Mouse (Mus musculus): ENCODE data around the gene Synpr. TPM values are rescaled to one million over a fixed set of nuclear protein-coding genes. Genes with fewer than 3 reads are reported as not detected.

The Synpr gene
- polyA plus RNA-seq, 1 experiment from 2014 or later, result 3.5 TPM

DNA sequence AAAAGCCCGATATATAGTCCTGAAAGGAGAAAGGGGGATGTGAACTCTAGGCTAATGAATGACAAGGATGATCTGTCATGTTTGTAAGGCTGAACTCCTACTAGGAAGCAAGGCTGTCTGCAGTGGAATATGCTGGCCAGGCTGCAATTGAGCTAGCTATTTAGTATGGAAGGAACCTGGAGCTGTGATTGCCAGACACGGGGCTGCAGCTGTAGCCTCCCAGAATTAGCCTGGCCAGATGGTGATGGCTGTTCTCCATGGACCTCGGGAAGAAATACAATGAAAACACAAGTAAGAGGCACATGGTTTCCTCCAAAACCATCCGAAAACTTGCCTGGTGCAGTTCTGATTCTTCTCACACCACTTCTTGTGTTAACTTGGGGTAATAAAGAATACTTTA is 51.6 kb downstream of the Synpr start:
- Histone ChIP-seq H3K9ac (ENCODE audit: low read length) (no peak overlapping the region), H3K27me3 (ENCODE audit: control insufficient read depth, insufficient read depth, low read length) (no peaks in the 10 kb centered on the region), H3K9me3 (ENCODE audit: control insufficient read depth, low read length) (no peaks in the 10 kb centered on the region), H3K4me2 (ENCODE audit: low read depth, severe bottlenecking) (no peak overlapping the region), H3K27ac (replicated peaks; ENCODE audit: low read depth, low read length) (no peak overlapping the region), H3K36me3 (ENCODE audit: control insufficient read depth, insufficient read depth, low read length) (no peaks in the 10 kb centered on the region), H3K4me1 (ENCODE audit: control insufficient read depth, insufficient read depth, low read length) (no peaks in the 10 kb centered on the region), H3K4me3 (ENCODE audit: low read depth, low read length) (no peak overlapping the region)
- ATAC-seq (ENCODE audit: insufficient number of reproducible peaks, low FRiP score, low TSS enrichment, low read depth), result no peak
- WGBS, result 58% methylated on average over 4 of the region's 4 CpGs
- DNase-seq (ENCODE audit: low spot score), result no peak

DNA sequence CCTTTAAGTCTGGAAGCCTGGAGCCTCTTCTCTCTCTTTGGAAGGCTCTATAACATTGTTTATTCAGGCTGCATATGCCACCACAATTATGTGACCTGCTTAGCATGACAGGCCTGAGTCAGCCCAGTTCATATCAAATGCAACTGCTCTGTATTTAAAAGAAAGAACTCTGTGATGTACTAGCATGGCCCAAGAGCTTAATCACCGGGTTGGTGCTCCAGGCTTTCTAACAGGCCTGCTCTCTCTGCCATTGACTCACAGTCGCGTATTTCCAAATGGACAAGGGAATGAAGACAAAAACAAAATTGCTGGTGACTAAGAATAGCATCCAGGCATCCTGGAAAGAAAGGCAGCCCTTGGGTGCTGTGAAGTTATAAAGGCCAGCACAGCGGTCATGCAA is 56.1 kb downstream of the Synpr start:
- Histone ChIP-seq H3K27ac (replicated peaks; ENCODE audit: low read depth, low read length) (no peak overlapping the region), H3K4me3 (ENCODE audit: low read depth, low read length) (no peak overlapping the region), H3K36me3 (ENCODE audit: control insufficient read depth, insufficient read depth, low read length) (no peaks in the 10 kb centered on the region), H3K27me3 (ENCODE audit: control insufficient read depth, insufficient read depth, low read length) (no peaks in the 10 kb centered on the region), H3K4me1 (ENCODE audit: control insufficient read depth, insufficient read depth, low read length) (no peaks in the 10 kb centered on the region), H3K9ac (ENCODE audit: low read length) (no peak overlapping the region), H3K9me3 (ENCODE audit: control insufficient read depth, low read length) (no peaks in the 10 kb centered on the region), H3K4me2 (ENCODE audit: low read depth, severe bottlenecking) (no peak overlapping the region)
- 82% methylated on average over 4 of the region's 4 CpGs for WGBS
- DNase-seq (ENCODE audit: low spot score), result no peak
- ATAC-seq (ENCODE audit: insufficient number of reproducible peaks, low FRiP score, low TSS enrichment, low read depth), result no peak

DNA sequence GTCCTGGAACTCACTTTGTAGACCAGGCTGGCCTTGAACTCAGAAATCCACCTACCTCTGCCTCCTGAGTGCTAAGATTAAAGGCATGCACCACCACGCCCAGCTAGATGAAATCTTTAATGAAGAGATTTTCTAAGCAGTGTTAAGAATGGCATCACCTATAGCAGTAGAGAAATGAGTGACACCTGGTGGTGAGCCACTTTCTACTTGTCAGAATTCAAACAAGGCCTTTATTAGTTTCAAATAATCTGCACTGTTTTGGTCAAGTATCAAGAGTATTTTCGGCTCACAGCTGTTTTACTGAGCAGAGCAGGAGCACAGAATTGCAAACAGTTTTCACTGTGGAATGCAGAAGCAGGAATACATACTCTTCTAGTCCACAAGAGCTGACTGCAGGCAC is 59.7 kb downstream of the Synpr start:
- H3K4me1 ChIP-seq (ENCODE audit: control insufficient read depth, insufficient read depth, low read length), result 0 out of 2 replicates have a peak, but pooled peaks cover 3% of the 10 kb centered on the region
- no peaks in the 10 kb centered on the region for H3K9me3 ChIP-seq (ENCODE audit: control insufficient read depth, low read length)
- H3K36me3 ChIP-seq (ENCODE audit: control insufficient read depth, insufficient read depth, low read length), result no peaks in the 10 kb centered on the region
- H3K27ac ChIP-seq (replicated peaks; ENCODE audit: low read depth, low read length), result no peak overlapping the region
- DNase-seq (ENCODE audit: low spot score), result no peak
- no peak overlapping the region for H3K4me2 ChIP-seq (ENCODE audit: low read depth, severe bottlenecking)
- WGBS, result 78% methylated on average over 2 of the region's 2 CpGs
- H3K4me3 ChIP-seq (ENCODE audit: low read depth, low read length), result no peak overlapping the region
- no peak overlapping the region for H3K9ac ChIP-seq (ENCODE audit: low read length)
- no peak for ATAC-seq (ENCODE audit: insufficient number of reproducible peaks, low FRiP score, low TSS enrichment, low read depth)
- H3K27me3 ChIP-seq (ENCODE audit: control insufficient read depth, insufficient read depth, low read length), result no peaks in the 10 kb centered on the region

DNA sequence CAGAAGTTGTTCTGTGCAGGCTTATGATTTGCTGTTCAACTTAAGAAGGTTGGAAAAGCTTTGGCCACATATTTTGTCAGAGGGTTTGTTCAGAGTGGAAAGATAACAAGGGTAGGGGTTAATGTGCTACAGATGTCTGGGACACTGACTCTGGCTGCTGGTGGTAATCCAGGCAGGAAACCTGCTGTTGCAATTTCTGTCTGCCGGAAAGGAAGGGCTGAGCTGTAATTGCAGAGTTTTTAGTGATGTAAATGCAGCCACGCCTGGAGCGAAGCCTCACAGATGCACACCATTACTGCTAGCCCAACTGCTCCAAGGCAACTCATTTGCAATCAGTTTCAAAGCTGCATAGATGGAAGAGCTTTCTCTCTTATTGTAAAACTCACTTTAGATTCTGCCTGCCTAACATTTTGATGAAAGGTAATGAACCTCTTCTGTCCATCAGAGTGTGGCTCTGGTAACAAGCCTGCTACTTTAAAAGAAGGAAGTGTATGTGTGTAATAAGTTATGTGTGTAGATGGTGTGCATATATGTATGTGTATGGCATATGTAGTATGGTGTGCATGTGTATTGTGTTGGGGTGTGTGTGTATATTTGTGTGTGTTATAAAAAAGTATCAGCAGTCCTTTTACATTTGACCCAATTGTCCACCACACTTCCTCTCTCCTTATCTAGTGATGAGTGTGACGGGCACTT is 64.7 kb downstream of the Synpr start:
- Histone ChIP-seq H3K4me3 (ENCODE audit: low read depth, low read length) (no peak overlapping the region), H3K4me2 (ENCODE audit: low read depth, severe bottlenecking) (no peak overlapping the region), H3K4me1 (ENCODE audit: control insufficient read depth, insufficient read depth, low read length) (0 out of 2 replicates have a peak, but pooled peaks cover 6% of the 10 kb centered on the region), H3K9ac (ENCODE audit: low read length) (no peak overlapping the region), H3K27ac (replicated peaks; ENCODE audit: low read depth, low read length) (no peak overlapping the region), H3K27me3 (ENCODE audit: control insufficient read depth, insufficient read depth, low read length) (no peaks in the 10 kb centered on the region), H3K9me3 (ENCODE audit: control insufficient read depth, low read length) (no peaks in the 10 kb centered on the region), H3K36me3 (ENCODE audit: control insufficient read depth, insufficient read depth, low read length) (no peaks in the 10 kb centered on the region)
- WGBS, result 25% methylated on average over 4 of the region's 4 CpGs
- DNase-seq (ENCODE audit: low spot score) (peak; percentile 37), ATAC-seq (ENCODE audit: insufficient number of reproducible peaks, low FRiP score, low TSS enrichment, low read depth) (no peak)

DNA sequence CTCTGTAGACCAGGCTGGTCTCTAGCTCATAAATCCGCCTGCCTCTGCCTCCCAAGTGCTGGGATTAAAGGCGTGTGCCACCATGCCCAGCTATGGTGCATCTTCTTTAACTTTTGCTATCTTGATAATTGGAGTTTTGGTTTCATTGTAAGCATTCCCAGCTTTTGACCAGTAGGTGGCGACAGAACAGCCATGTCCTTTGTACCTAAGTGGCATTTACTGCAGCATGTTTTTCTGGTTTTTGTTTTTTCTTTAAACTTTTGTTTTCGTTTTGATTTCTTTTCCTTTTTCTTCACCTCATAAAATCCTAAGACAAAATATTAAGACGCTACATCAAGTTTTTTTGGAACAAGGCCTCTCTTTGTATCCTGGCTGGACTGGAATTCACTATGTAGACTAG is 69.6 kb downstream of the Synpr start:
- WGBS, result 29% methylated on average over 5 of the region's 5 CpGs
- DNase-seq (ENCODE audit: low spot score), result peak; percentile 37
- no peaks in the 10 kb centered on the region for H3K27me3 ChIP-seq (ENCODE audit: control insufficient read depth, insufficient read depth, low read length)

DNA sequence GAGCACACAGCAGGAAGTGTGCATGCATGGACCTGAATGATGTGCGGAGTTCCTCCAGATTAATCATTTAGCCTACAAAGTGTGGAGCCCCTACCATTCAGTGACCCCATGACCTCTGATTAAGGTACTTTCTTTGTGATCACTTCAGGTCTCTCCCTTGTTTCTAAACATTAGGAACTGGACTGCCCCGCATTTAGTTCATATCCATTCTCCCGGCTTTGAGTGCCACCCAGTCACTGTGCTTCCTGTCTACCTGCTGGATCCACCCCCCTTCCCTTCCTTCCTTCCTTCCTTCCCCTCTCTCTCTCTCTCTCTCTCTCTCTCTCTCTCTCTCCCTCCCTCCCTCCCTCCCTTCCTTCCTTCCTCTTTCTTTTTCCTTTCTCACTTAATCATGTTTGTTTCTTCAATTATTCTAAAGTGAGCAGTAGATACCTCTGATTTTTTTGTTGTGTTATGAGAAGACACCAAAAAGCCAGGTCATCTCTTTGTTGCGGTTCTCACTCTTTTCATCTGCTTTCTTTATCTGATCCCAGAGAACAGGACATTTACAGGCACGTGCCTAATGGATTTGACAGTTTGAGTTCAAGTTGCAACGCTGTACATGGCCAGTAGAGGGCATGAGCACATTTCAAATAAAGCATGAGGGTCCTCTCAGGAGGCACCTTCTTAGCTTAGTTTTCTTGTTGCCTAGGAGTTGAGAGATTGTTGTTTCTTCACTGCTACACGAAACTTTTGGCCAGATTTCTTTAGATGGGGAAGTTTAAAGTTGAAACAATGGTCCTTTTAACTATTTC is 71.2 kb downstream of the Synpr start:
- no peak for ATAC-seq (ENCODE audit: insufficient number of reproducible peaks, low FRiP score, low TSS enrichment, low read depth)

More for the DNA sequence above, 69.6 kb downstream of the Synpr start:
- H3K4me1 ChIP-seq (ENCODE audit: control insufficient read depth, insufficient read depth, low read length), result 0 out of 2 replicates have a peak, but pooled peaks cover 4% of the 10 kb centered on the region
- no peak for ATAC-seq (ENCODE audit: insufficient number of reproducible peaks, low FRiP score, low TSS enrichment, low read depth)
- H3K27ac ChIP-seq (replicated peaks; ENCODE audit: low read depth, low read length), result no peak overlapping the region
- H3K9me3 ChIP-seq (ENCODE audit: control insufficient read depth, low read length), result no peaks in the 10 kb centered on the region
- no peak overlapping the region for H3K9ac ChIP-seq (ENCODE audit: low read length)
- H3K4me2 ChIP-seq (ENCODE audit: low read depth, severe bottlenecking), result no peak overlapping the region
- no peaks in the 10 kb centered on the region for H3K36me3 ChIP-seq (ENCODE audit: control insufficient read depth, insufficient read depth, low read length)
- H3K4me3 ChIP-seq (ENCODE audit: low read depth, low read length), result no peak overlapping the region

DNA sequence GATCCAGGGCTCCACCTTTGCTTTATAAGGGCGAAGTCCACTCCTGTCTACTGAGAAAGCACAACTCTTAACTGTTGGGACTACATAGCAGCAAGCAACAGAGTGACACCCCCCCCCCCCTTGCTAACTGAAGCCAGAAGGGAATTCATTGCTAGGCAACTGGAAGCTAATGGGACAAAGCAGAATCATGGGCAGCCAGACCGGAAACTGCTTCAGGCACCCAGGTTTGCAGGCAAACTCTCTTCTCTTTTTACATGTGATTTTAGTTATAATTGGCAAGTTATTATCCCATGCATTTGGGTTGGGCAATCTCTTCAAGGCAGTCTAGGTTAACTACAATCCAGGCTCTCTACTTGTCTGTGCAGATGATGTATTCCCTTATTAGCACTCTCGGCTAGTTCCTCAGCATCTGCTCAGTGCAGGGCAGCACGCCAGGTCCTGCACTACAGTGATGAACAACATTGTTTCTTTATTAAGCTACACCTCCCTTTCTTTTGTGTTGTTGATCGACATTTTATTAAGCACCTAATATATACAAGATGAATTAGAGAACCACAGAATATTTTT is 72.6 kb downstream of the Synpr start:
- Histone ChIP-seq H3K9me3 (ENCODE audit: control insufficient read depth, low read length) (no peaks in the 10 kb centered on the region), H3K4me1 (ENCODE audit: control insufficient read depth, insufficient read depth, low read length) (no peaks in the 10 kb centered on the region), H3K4me3 (ENCODE audit: low read depth, low read length) (no peak overlapping the region), H3K9ac (ENCODE audit: low read length) (no peak overlapping the region), H3K27me3 (ENCODE audit: control insufficient read depth, insufficient read depth, low read length) (no peaks in the 10 kb centered on the region), H3K27ac (replicated peaks; ENCODE audit: low read depth, low read length) (no peak overlapping the region), H3K36me3 (ENCODE audit: control insufficient read depth, insufficient read depth, low read length) (no peaks in the 10 kb centered on the region), H3K4me2 (ENCODE audit: low read depth, severe bottlenecking) (no peak overlapping the region)
- no peak for ATAC-seq (ENCODE audit: insufficient number of reproducible peaks, low FRiP score, low TSS enrichment, low read depth)
- 76% methylated on average over 5 of the region's 5 CpGs for WGBS
- DNase-seq (ENCODE audit: low spot score), result no peak

More for the DNA sequence above, 71.2 kb downstream of the Synpr start:
- Histone ChIP-seq H3K4me3 (ENCODE audit: low read depth, low read length) (no peak overlapping the region), H3K27me3 (ENCODE audit: control insufficient read depth, insufficient read depth, low read length) (no peaks in the 10 kb centered on the region), H3K36me3 (ENCODE audit: control insufficient read depth, insufficient read depth, low read length) (no peaks in the 10 kb centered on the region), H3K27ac (replicated peaks; ENCODE audit: low read depth, low read length) (no peak overlapping the region), H3K4me1 (ENCODE audit: control insufficient read depth, insufficient read depth, low read length) (no peaks in the 10 kb centered on the region), H3K9ac (ENCODE audit: low read length) (no peak overlapping the region), H3K4me2 (ENCODE audit: low read depth, severe bottlenecking) (no peak overlapping the region), H3K9me3 (ENCODE audit: control insufficient read depth, low read length) (no peaks in the 10 kb centered on the region)
- 12% methylated on average over 7 of the region's 7 CpGs for WGBS
- peak; percentile 86 for DNase-seq (ENCODE audit: low spot score)

DNA sequence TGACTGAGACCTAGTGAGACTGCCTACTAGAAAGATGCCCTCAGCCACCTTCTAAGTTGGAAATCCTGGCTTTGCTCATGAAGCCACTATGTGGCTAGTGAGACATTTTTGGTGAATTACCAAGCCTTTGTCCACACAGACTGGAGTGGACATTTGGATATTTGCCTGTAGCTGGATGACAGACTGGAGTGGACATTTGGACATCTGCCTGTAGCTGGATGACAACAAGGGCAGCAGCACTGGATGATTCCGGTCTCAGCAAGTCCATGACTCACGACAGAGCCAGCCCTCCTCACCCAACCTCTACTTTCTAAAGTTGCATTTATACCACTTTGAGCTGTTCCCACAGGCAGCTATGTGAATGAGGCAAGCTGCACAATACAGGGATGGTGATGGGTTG is 73.5 kb downstream of the Synpr start:
- Histone ChIP-seq H3K36me3 (ENCODE audit: control insufficient read depth, insufficient read depth, low read length) (no peaks in the 10 kb centered on the region), H3K4me3 (ENCODE audit: low read depth, low read length) (no peak overlapping the region), H3K4me1 (ENCODE audit: control insufficient read depth, insufficient read depth, low read length) (no peaks in the 10 kb centered on the region), H3K4me2 (ENCODE audit: low read depth, severe bottlenecking) (no peak overlapping the region), H3K27ac (replicated peaks; ENCODE audit: low read depth, low read length) (no peak overlapping the region), H3K9ac (ENCODE audit: low read length) (no peak overlapping the region), H3K27me3 (ENCODE audit: control insufficient read depth, insufficient read depth, low read length) (no peaks in the 10 kb centered on the region), H3K9me3 (ENCODE audit: control insufficient read depth, low read length) (no peaks in the 10 kb centered on the region)
- no peak for ATAC-seq (ENCODE audit: insufficient number of reproducible peaks, low FRiP score, low TSS enrichment, low read depth)
- DNase-seq (ENCODE audit: low spot score), result no peak
- WGBS, result 76% methylated on average over 2 of the region's 2 CpGs

All from limb, embryonic 11.5 days (tissue).